Mouse (Mus musculus) brain, embryonic 14.5 days (tissue): ENCODE measurements around the gene Sco1.

Experiments used
- CTCF ChIP-seq: fragments of 200-500 bp; IDR thresholded peaks from 2 replicates; pipeline ENCODE4 v1.5.1; 2012; ENCODE audit warnings: inconsistent platforms, mild to moderate bottlenecking, moderate library complexity, borderline replicate concordance; ENCODE audit not compliant: insufficient read depth, insufficient read length; ENCODE audit errors: extremely low read depth
- POLR2A ChIP-seq: fragments of 200-500 bp; IDR thresholded peaks from 2 replicates; pipeline ENCODE4 v1.6.1; 2012; ENCODE audit warnings: mild to moderate bottlenecking, inconsistent platforms, borderline replicate concordance; ENCODE audit not compliant: poor library complexity, insufficient read depth, insufficient read length, severe bottlenecking; ENCODE audit errors: extremely low read depth

- no peak for TF ChIP-seq POLR2A
- no peak for TF ChIP-seq CTCF
Observed at GRCm38 (mm10) chr11:67093201-67093600, 40.7 kb downstream of the Sco1 start.
